Mouse (Mus musculus): ENCODE measurements around the gene Rmdn2. TPM values are rescaled to one million over a fixed set of nuclear protein-coding genes. Genes with fewer than 3 reads are reported as not detected.
A peak's percentile ranks its signal among the peaks of the same experiment; 100 is the strongest.

Rmdn2 gene
- polyA plus RNA-seq, 1 experiment, result 12.0 TPM

DNA sequence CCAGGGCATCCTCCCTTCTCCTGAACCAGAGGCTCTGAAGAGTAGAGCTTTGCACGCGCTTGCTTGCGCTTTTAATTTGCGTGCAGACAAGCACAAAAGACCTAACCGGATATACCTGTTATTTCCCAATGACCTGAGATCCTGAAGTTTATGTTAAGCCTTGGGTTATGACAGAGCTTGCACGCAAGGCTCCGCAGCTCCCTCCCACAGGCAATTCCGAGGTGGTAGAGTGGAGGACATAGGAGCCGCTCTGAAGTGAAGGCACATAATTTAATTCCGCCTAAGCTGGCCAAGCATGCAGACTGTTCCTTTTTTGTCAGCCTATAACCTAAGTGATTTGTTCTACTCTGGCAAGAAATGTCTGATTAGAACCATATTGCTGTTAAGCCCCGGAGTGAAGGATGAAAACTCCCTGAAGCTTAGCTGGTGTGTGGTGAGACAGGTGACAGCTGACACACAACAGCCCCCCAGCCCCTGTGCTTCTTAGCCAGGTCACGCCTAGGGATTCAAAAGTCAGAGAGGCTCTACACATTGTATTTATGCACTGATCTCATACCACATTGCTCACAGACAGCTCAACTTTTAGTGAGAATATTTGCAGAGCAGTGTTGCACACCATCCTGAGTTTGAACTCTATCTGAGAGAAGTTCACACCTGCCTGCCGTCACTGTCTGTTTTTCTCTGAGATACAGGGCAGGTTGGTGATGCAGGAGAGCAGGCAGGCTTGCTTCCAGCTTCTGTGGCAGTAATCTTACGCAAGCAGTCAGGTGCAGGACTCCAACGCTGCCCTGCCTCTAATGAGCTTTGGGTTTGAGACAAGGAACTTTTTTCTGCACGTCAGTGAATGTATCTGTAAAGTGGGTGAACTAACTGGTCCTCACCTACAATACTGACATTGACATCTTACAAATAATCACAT lies 117.2 kb downstream of the Rmdn2 start:
- peaks cover 7% of the 10 kb centered on the region for H3K4me1 ChIP-seq (ENCODE audit: control insufficient read depth, insufficient read depth, low read length)
- H3K4me3 ChIP-seq (ENCODE audit: insufficient read depth, low read length), result no peak overlapping the region
- TF ChIP-seq CTCF (IDR thresholded peaks at IDR 0.05; ENCODE audit: borderline replicate concordance, insufficient read depth, low read length) (no peak), POLR2A (IDR thresholded peaks at IDR 0.05; ENCODE audit: low read depth, low read length) (no peak; the same call in 1 of the 2 replicates)
- peak overlapping the region; percentile 70 for H3K27ac ChIP-seq (ENCODE audit: insufficient read depth, low read length)

DNA sequence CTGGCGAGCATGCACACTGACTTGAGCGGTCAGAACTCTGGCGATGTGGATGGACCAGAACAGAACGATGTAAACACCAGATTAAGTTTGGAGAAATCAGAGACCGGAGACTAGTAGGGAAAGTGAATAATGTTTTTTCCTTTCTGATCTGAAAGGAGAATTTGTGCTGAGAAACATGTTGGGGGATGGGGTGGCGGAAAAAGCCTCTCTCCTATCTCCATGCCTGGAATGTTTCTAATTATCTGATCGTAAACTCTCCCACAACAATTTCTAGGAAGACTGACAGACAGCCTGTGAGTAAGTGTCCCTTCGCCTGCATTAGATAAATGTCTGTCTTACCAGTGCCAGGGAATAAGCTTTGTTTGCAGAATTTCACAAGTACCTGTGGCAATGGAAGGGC lies 119.3 kb downstream of the Rmdn2 start:
- Histone ChIP-seq H3K27ac (ENCODE audit: insufficient read depth, low read length) (peak overlapping the region; percentile 72), H3K4me1 (ENCODE audit: control insufficient read depth, insufficient read depth, low read length) (peaks cover 7% of the 10 kb centered on the region), H3K4me3 (ENCODE audit: insufficient read depth, low read length) (no peak overlapping the region)
- TF ChIP-seq CTCF (IDR thresholded peaks at IDR 0.05; ENCODE audit: borderline replicate concordance, insufficient read depth, low read length) (no peak), POLR2A (IDR thresholded peaks at IDR 0.05; ENCODE audit: low read depth, low read length) (no peak)

DNA sequence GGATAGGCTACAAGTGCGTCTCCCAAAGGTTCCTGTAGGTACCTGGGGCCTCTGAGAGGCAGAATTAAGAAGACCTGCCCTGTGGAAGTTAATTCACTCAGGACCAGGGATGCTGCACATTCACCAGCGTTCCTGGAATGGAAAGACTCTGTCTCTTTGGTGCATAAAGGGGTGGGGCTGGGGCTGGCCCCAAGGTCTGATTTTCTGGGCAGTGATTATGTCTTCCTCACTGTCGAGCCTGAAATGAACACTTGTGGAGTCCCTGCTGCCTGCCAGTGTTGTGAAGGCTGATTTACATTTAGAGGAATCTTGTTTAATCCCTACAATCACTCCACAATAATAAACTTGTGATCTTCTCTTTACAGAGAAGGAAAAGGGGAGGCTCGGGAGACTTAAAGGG lies 121.4 kb downstream of the Rmdn2 start:
- H3K4me3 ChIP-seq (ENCODE audit: insufficient read depth, low read length), result no peak overlapping the region
- H3K4me1 ChIP-seq (ENCODE audit: control insufficient read depth, insufficient read depth, low read length), result peaks cover 12% of the 10 kb centered on the region
- TF ChIP-seq POLR2A (IDR thresholded peaks at IDR 0.05; ENCODE audit: low read depth, low read length), result no peak
- no peak overlapping the region; the same call in 1 of the 2 replicates for H3K27ac ChIP-seq (ENCODE audit: insufficient read depth, low read length)

DNA sequence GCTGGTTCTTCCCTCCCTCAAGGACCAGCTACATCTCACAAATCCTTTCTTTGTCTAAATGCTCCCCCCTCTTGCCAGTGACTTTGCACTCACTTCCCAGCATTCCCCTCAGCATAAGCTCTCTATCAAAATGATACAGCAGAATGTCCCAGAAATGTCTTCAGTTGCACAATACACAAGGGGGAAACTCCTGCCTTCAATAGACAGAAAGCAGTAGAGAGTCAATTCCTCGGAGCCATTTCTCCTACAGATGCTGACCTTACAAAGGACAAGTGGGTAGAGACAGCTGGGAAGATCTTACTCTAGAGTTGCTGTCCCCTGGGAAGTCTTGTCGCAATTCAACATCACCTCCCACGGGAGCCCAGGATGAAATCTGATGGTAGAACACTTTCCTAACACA lies 125.9 kb downstream of the Rmdn2 start:
- H3K4me1 ChIP-seq (ENCODE audit: control insufficient read depth, insufficient read depth, low read length), result peaks cover 19% of the 10 kb centered on the region
- no peak overlapping the region for H3K4me3 ChIP-seq (ENCODE audit: insufficient read depth, low read length)
- H3K27ac ChIP-seq (ENCODE audit: insufficient read depth, low read length), result peak overlapping the region; percentile 91
- TF ChIP-seq POLR2A (IDR thresholded peaks at IDR 0.05; ENCODE audit: low read depth, low read length), result no peak
- TF ChIP-seq CTCF (IDR thresholded peaks at IDR 0.05; ENCODE audit: borderline replicate concordance, insufficient read depth, low read length), result no peak

DNA sequence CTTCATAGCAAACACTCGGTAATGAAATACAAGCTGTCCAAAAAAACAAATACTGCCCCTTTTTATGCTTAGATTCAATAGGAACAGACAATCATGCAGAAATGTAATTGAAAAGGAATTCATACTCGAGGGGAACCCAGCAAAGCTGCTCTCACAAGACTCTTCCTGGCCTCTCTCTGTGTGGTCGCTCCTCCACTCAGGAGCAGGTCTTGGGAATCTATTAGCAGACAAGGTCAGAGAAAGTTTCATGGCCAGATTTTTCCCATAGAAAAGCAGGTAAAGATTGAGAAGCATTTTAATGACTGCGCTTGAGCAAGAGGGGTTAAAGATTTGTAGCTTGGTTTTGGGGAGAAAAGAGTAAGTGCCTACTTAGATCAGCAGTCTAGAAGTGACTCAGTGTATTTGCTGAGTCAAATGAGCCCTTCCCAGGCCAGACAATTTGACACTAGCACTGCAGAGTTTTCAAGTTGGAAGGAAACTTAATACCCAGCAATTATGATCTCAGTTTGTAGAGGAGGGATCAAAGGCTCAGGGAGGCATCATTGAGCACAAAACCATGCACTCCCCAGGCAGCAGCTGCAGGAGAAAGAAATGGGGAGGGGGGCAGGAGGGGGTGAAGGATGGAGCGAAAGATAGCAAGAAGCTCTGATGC lies 127.3 kb downstream of the Rmdn2 start:
- TF ChIP-seq POLR2A (IDR thresholded peaks at IDR 0.05; ENCODE audit: low read depth, low read length) (no peak), CTCF (IDR thresholded peaks at IDR 0.05; ENCODE audit: borderline replicate concordance, insufficient read depth, low read length) (no peak)
- Histone ChIP-seq H3K4me1 (ENCODE audit: control insufficient read depth, insufficient read depth, low read length) (peaks cover 17% of the 10 kb centered on the region), H3K27ac (ENCODE audit: insufficient read depth, low read length) (peak overlapping the region; percentile 91), H3K4me3 (ENCODE audit: insufficient read depth, low read length) (no peak overlapping the region)

DNA sequence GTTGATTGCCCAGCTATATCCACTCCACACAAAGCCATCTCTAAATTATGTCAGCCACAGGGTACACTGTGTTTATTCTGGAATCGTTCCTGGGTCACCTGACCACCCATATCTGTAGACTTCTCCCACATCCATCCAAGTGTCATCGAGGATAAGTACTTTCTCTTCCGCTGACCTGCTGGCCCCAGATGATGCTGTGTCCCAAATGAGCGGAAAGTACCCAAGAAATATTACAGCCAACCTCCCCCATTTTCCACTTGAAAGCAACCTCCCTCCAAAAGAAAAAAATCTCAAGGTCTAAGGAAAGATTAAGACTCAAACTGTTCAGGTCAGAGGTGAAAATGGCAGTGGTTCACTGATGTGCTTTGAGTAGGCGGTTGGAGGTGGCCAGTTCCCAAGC lies 131.0 kb downstream of the Rmdn2 start:
- peak overlapping the region; percentile 95 for H3K27ac ChIP-seq (ENCODE audit: insufficient read depth, low read length)
- H3K4me3 ChIP-seq (ENCODE audit: insufficient read depth, low read length), result no peak overlapping the region
- no peak for TF ChIP-seq POLR2A (IDR thresholded peaks at IDR 0.05; ENCODE audit: low read depth, low read length)
- no peak for TF ChIP-seq CTCF (IDR thresholded peaks at IDR 0.05; ENCODE audit: borderline replicate concordance, insufficient read depth, low read length)
- H3K4me1 ChIP-seq (ENCODE audit: control insufficient read depth, insufficient read depth, low read length), result peaks cover 25% of the 10 kb centered on the region

Other genes with a start within 250 kb of the Rmdn2 start
- 527 and 533 TPM in 2 replicates for gene Cyp1b1, start 103.2 kb downstream of the Rmdn2 start, polyA plus RNA-seq (2011; ENCODE audit: insufficient read length, low read depth, missing spikeins)